Mouse (Mus musculus): ENCODE measurements around the gene Plekha4. TPM values are rescaled to one million over a fixed set of nuclear protein-coding genes. Genes with fewer than 3 reads are reported as not detected.
A peak's percentile ranks its signal among the peaks of the same experiment; 100 is the strongest.

Gene Plekha4
- polyA plus RNA-seq, 1 experiment from 2014 or later: 0.59 TPM

- Histone ChIP-seq H3K4me1 (peaks cover 42% of the 10 kb centered on the region), H3K27ac (peak overlapping the region; percentile 94), H3K27me3 (ENCODE audit: insufficient read depth, poor library complexity, severe bottlenecking) (no peaks in the 10 kb centered on the region), H3K36me3 (0 out of 2 replicates have a peak, but pooled peaks cover 3% of the 10 kb centered on the region), H3K9me3 (no peaks in the 10 kb centered on the region), H3K4me3 (peak overlapping the region; percentile 59)
- DNase-seq (ENCODE audit: low spot score): no peak
- 66% methylated on average over 10 of the region's 10 CpGs for WGBS
Observed at GRCm38 (mm10) chr7:45568601-45569473, 42.7 kb downstream of the Plekha4 start.

- H3K9me3 ChIP-seq: no peaks in the 10 kb centered on the region
- peaks cover 4% of the 10 kb centered on the region; the same call in 1 of the 2 replicates for H3K36me3 ChIP-seq
- under 1% methylated on average over 42 of the region's 42 CpGs for WGBS
- H3K4me1 ChIP-seq: peaks cover 55% of the 10 kb centered on the region
- DNase-seq (ENCODE audit: low spot score): peak; percentile 90
- peak within 1 kb of the TSS; percentile 94 for H3K27ac ChIP-seq
- H3K4me3 ChIP-seq: peak within 1 kb of the TSS; percentile 75
- H3K27me3 ChIP-seq (ENCODE audit: insufficient read depth, poor library complexity, severe bottlenecking): no peaks in the 10 kb centered on the region
Observed at GRCm38 (mm10) chr7:45570103-45570741, 44.1 kb downstream of the Plekha4 start, which contains the start of gene Bcat2. TSS of gene Bcat2 (plus strand) at chr7:45570153.

- DNase-seq (ENCODE audit: low spot score): no peak
- peaks cover 55% of the 10 kb centered on the region for H3K4me1 ChIP-seq
- H3K4me3 ChIP-seq: peak overlapping the region; percentile 75
- peaks cover 17% of the 10 kb centered on the region for H3K36me3 ChIP-seq
- 41% methylated on average over 1 of the region's 1 CpGs for WGBS
- no peaks in the 10 kb centered on the region for H3K27me3 ChIP-seq (ENCODE audit: insufficient read depth, poor library complexity, severe bottlenecking)
- no peak overlapping the region for H3K27ac ChIP-seq
- H3K9me3 ChIP-seq: no peaks in the 10 kb centered on the region
Observed at GRCm38 (mm10) chr7:45571966-45572365, 45.8 kb downstream of the Plekha4 start.

GRCm38 (mm10) chr7:45573954-45574353 is 47.8 kb downstream of the Plekha4 start:
- WGBS: 79% methylated on average over 8 of the region's 8 CpGs
- no peak overlapping the region for H3K4me3 ChIP-seq

GRCm38 (mm10) chr7:45574472-45575379 is 48.6 kb downstream of the Plekha4 start:
- H3K4me1 ChIP-seq: peaks cover 36% of the 10 kb centered on the region
- H3K36me3 ChIP-seq: peaks cover 38% of the 10 kb centered on the region
- no peaks in the 10 kb centered on the region for H3K9me3 ChIP-seq
- H3K27ac ChIP-seq: peak overlapping the region; percentile 54; the same call in 1 of the 2 replicates
- no peak overlapping the region for H3K4me3 ChIP-seq
- no peak for DNase-seq (ENCODE audit: low spot score)
- WGBS: 79% methylated on average over 15 of the region's 15 CpGs
- no peaks in the 10 kb centered on the region for H3K27me3 ChIP-seq (ENCODE audit: insufficient read depth, poor library complexity, severe bottlenecking)

More at GRCm38 (mm10) chr7:45573954-45574353, 47.8 kb downstream of the Plekha4 start:
- Histone ChIP-seq H3K36me3 (peaks cover 35% of the 10 kb centered on the region), H3K27me3 (ENCODE audit: insufficient read depth, poor library complexity, severe bottlenecking) (no peaks in the 10 kb centered on the region), H3K9me3 (no peaks in the 10 kb centered on the region), H3K27ac (peak overlapping the region; percentile 54; the same call in 1 of the 2 replicates), H3K4me1 (peaks cover 37% of the 10 kb centered on the region)
- no peak for DNase-seq (ENCODE audit: low spot score)

- 87% methylated on average over 6 of the region's 6 CpGs for WGBS
- Histone ChIP-seq H3K27ac (no peak overlapping the region), H3K9me3 (no peaks in the 10 kb centered on the region), H3K4me3 (no peak overlapping the region), H3K4me1 (peaks cover 9% of the 10 kb centered on the region; the same call in 1 of the 2 replicates), H3K36me3 (peaks cover 53% of the 10 kb centered on the region), H3K27me3 (ENCODE audit: insufficient read depth, poor library complexity, severe bottlenecking) (no peaks in the 10 kb centered on the region)
- DNase-seq (ENCODE audit: low spot score): no peak
Observed at GRCm38 (mm10) chr7:45585923-45586322, 59.8 kb downstream of the Plekha4 start.

GRCm38 (mm10) chr7:45587631-45588592 is 61.8 kb downstream of the Plekha4 start:
- H3K9me3 ChIP-seq: no peaks in the 10 kb centered on the region
- peaks cover 9% of the 10 kb centered on the region; the same call in 1 of the 2 replicates for H3K4me1 ChIP-seq
- no peak overlapping the region for H3K4me3 ChIP-seq
- no peak for DNase-seq (ENCODE audit: low spot score)
- peaks cover 45% of the 10 kb centered on the region for H3K36me3 ChIP-seq
- no peak overlapping the region for H3K27ac ChIP-seq
- WGBS: 93% methylated on average over 23 of the region's 23 CpGs
- H3K27me3 ChIP-seq (ENCODE audit: insufficient read depth, poor library complexity, severe bottlenecking): no peaks in the 10 kb centered on the region

- Histone ChIP-seq H3K4me3 (peak overlapping the region; percentile 50), H3K9me3 (no peaks in the 10 kb centered on the region), H3K27me3 (ENCODE audit: insufficient read depth, poor library complexity, severe bottlenecking) (no peaks in the 10 kb centered on the region), H3K36me3 (peaks cover 39% of the 10 kb centered on the region), H3K27ac (peak overlapping the region; percentile 63; the same call in 1 of the 2 replicates), H3K4me1 (peaks cover 9% of the 10 kb centered on the region; the same call in 1 of the 2 replicates)
- 4% methylated on average over 19 of the region's 19 CpGs for WGBS
- DNase-seq (ENCODE audit: low spot score): peak; percentile 97
Observed at GRCm38 (mm10) chr7:45589173-45589572, 63.0 kb downstream of the Plekha4 start.

GRCm38 (mm10) chr7:45589898-45590297 is 63.8 kb downstream of the Plekha4 start:
- Histone ChIP-seq H3K27ac (peak overlapping the region; percentile 63; the same call in 1 of the 2 replicates), H3K4me1 (peaks cover 9% of the 10 kb centered on the region; the same call in 1 of the 2 replicates), H3K4me3 (peak overlapping the region; percentile 50; the same call in 1 of the 2 replicates), H3K36me3 (peaks cover 33% of the 10 kb centered on the region), H3K9me3 (no peaks in the 10 kb centered on the region), H3K27me3 (ENCODE audit: insufficient read depth, poor library complexity, severe bottlenecking) (no peaks in the 10 kb centered on the region)
- 93% methylated on average over 5 of the region's 5 CpGs for WGBS
- no peak for DNase-seq (ENCODE audit: low spot score)

GRCm38 (mm10) chr7:45590874-45591273 is 64.7 kb downstream of the Plekha4 start:
- DNase-seq (ENCODE audit: low spot score): no peak
- H3K27me3 ChIP-seq (ENCODE audit: insufficient read depth, poor library complexity, severe bottlenecking): no peaks in the 10 kb centered on the region
- peaks cover 12% of the 10 kb centered on the region for H3K4me1 ChIP-seq
- H3K27ac ChIP-seq: no peak overlapping the region
- H3K9me3 ChIP-seq: no peaks in the 10 kb centered on the region
- H3K4me3 ChIP-seq: no peak overlapping the region
- peaks cover 23% of the 10 kb centered on the region for H3K36me3 ChIP-seq
- WGBS: 68% methylated on average over 3 of the region's 3 CpGs

GRCm38 (mm10) chr7:45591880-45592279 is 65.8 kb downstream of the Plekha4 start:
- WGBS: 77% methylated on average over 7 of the region's 7 CpGs
- Histone ChIP-seq H3K27ac (no peak overlapping the region), H3K4me3 (no peak overlapping the region), H3K36me3 (peaks cover 15% of the 10 kb centered on the region; the same call in 1 of the 2 replicates), H3K4me1 (peaks cover 21% of the 10 kb centered on the region), H3K27me3 (ENCODE audit: insufficient read depth, poor library complexity, severe bottlenecking) (no peaks in the 10 kb centered on the region), H3K9me3 (no peaks in the 10 kb centered on the region)
- no peak for DNase-seq (ENCODE audit: low spot score)

All from heart, embryonic 10.5 days (tissue).